Mouse (Mus musculus): ENCODE results near the gene Irx6. TPM values are rescaled to one million over a fixed set of nuclear protein-coding genes. Genes with fewer than 3 reads are reported as not detected.

Gene Irx6
- not detected for total RNA-seq (2021)

GRCm38 (mm10) chr8:92674244-92675128 lies at the start of gene Irx6:
Gene Irx6, plus strand, starts transcription at chr8:92674288.
- intact Hi-C loops (cut with DNase I), result no loop called here
- DNase-seq (ENCODE audit: low spot score), result no peak

DNA sequence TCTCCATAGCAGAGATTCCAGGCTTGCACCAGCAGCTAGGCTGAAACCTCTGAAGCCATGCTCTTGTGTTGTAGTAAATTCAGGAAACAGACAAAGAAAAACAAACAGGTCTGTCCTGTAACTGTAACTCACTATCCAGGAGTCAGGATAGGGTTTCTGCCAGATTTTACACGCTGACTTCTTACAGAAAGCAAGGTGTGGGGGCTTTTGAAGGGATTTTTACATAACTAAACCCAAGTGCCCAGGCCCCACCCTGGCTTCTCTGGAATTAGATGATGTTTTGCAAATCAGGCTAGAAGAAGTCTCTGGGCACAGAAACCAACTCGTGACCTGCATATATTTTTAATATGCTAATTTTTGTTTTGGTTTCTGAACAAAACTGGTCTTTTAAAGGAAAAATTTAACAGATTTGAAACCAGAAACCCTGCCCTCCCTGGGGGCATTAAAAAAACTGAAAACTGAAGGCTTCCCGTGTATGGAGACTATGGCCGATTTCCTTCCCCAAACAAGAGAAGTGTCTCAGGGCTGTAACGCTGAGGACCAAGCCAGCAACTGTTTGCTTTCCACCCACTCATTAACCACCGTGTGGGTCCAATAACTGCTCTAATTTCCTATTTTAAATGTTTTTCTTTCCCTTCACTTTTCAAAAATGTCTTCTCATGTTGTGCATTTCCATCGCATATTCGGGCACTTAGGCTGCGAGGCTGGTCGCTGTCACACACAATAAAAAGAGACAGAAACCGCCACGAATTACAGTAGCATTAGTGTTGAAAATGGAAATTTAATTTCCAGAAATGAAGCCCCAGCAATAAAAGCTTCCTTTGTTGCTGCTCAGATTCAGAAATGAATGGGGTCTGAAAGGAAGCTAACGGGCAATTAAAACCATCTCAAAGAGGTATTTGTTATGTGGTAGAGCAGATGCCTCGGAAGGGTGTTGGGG lies 45.1 kb upstream of the Irx6 start:
- DNase-seq (ENCODE audit: low spot score), result no peak
- intact Hi-C loops (cut with DNase I), result no loop called here

- no peak for DNase-seq (ENCODE audit: low spot score)
- intact Hi-C loops (cut with DNase I), result no loop called here
Observed at GRCm38 (mm10) chr8:92633199-92633598, 40.9 kb upstream of the Irx6 start.

DNA sequence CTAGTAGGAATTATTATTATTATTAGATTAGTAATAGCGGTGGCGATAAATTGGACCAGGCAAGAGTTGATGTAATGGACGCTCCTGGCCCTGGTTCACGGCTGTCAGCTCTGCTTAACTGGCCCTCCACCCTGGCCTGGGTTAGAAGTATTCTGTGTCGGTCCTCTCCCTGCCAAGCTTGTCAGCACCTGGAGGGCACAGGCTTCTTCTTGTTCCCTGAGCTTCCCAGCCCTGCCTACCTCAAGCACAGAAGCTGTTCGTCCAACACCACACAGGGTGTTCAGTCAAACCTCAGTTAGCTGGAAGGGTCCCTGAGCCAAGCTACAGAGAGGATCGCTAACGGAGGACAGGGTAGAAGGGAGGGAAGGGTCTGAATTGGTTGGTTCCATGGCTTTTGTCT lies 33.3 kb upstream of the Irx6 start:
- intact Hi-C loops (cut with DNase I), result no loop called here

DNA sequence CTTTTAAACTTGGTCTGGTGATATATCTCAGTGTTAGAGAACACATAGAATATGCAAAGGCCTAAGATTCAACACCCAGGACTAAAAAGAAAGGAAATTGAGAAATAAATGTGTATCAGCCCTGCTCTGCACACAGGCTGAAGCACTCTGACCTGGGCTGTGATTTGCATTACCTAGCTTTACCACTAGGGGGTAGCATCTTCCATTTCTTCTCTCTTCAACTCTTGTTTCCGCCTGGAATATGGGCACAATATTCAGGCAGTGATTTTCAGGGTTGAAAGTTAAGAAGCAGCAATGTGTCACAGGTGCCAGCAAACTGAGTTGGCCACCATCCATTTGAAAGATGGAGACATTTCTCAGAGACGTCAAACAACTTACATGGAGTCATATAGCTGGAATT lies 27.5 kb upstream of the Irx6 start:
- intact Hi-C loops (cut with DNase I), result loop anchor here (1.0 kb wide), 1 partner anchor 76 kb away; no protein-coding TSS in a partner anchor
- no peak for DNase-seq (ENCODE audit: low spot score)

More for the DNA sequence above, 33.3 kb upstream of the Irx6 start:
- no peak for DNase-seq (ENCODE audit: low spot score)

- DNase-seq (ENCODE audit: low spot score), result no peak
- intact Hi-C loops (cut with DNase I), result no loop called here
Observed at GRCm38 (mm10) chr8:92664207-92664606, 9.9 kb upstream of the Irx6 start.

DNA sequence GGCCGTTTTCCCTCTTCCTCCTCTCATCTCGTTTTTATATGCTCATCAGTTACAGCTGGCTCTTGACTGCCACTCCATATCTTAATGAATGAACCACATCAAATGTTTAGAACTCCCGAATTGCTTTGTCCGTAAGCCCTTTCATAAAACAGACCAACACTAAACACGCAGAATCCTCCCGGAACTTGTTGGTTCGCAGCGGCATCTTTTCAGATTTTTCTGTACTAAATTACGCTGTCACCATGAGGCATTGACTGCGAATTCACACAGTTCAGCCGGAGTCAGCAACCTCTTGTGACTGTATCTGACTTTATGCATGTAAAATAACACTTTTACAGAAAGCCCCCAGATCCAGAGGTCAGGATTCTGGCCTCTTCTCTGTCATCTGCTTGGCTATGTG lies 3.9 kb upstream of the Irx6 start:
- intact Hi-C loops (cut with DNase I), result no loop called here
- DNase-seq (ENCODE audit: low spot score), result no peak

GRCm38 (mm10) chr8:92670656-92671195 lies 3.4 kb upstream of the Irx6 start:
- intact Hi-C loops (cut with DNase I), result no loop called here
- DNase-seq (ENCODE audit: low spot score), result no peak

DNA sequence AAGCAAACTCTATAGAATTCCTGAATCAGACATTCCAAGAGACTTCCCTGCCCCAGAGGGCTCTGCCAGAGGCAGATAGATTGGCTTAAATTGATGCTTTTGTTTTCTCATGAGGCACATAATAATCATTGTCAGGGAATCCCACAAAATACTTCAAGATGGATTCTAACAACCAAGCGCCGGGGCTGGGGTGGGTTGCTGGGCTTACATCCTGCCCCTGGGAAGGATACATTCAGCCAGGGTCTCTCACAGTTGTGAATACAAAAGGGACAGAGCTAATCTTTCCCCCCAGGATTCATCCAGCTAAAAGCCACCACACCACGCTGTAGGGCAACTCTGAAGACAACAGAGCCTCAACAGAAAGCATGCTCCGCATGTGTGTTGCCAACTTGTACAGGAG lies 2.2 kb upstream of the Irx6 start:
- DNase-seq (ENCODE audit: low spot score), result no peak
- intact Hi-C loops (cut with DNase I), result no loop called here

DNA sequence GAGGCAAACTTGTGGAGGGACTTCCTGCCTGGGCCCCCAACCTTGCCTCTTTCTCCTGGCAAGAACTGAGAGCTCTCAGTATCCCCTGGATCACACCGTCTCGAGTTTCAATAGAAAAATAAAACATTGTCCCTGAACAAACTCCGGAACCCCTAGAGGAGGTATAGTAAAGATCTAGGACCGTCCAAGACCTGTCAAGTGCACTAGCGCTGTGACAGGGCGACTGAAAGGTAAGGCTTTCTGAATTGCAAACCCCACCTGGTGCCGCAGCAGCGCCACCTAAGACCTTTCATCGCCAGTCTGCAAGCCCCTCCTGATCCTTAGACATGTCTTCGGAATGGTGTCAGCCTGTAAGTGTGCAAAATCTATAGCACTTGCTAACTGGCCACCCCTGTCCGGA lies 987 bp upstream of the Irx6 start:
- intact Hi-C loops (cut with DNase I), result no loop called here
- no peak for DNase-seq (ENCODE audit: low spot score)

- peak; percentile 10 for DNase-seq (ENCODE audit: low spot score)
- intact Hi-C loops (cut with DNase I), result no loop called here
Observed at GRCm38 (mm10) chr8:92673555-92674243, 389 bp upstream of the Irx6 start.

DNA sequence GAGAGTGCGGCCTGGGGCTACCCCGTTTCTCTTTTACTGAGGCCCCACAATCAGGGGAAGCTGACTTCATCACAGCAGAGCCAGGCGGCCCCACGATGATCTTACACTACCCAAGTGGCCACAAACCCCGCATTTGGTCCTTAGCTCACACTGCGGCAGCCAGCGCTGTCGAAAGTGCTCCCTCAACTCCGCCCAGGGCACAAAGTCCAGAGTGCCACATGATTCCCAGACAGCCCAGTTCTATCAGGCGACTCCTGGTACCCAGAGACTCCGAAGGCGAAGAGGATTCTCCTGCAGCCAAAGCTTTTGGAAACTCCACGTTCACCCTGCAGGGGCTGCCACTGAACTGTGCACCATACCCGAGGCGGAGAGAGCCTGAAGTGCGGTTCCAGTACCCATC lies 4.3 kb downstream of the Irx6 start:
- intact Hi-C loops (cut with DNase I), result no loop called here
- DNase-seq (ENCODE audit: low spot score), result no peak

GRCm38 (mm10) chr8:92697361-92697760 lies 23.3 kb downstream of the Irx6 start:
- no peak for DNase-seq (ENCODE audit: low spot score)
- intact Hi-C loops (cut with DNase I), result no loop called here

GRCm38 (mm10) chr8:92698411-92698810 lies 24.3 kb downstream of the Irx6 start:
- intact Hi-C loops (cut with DNase I), result no loop called here
- DNase-seq (ENCODE audit: low spot score), result no peak

DNA sequence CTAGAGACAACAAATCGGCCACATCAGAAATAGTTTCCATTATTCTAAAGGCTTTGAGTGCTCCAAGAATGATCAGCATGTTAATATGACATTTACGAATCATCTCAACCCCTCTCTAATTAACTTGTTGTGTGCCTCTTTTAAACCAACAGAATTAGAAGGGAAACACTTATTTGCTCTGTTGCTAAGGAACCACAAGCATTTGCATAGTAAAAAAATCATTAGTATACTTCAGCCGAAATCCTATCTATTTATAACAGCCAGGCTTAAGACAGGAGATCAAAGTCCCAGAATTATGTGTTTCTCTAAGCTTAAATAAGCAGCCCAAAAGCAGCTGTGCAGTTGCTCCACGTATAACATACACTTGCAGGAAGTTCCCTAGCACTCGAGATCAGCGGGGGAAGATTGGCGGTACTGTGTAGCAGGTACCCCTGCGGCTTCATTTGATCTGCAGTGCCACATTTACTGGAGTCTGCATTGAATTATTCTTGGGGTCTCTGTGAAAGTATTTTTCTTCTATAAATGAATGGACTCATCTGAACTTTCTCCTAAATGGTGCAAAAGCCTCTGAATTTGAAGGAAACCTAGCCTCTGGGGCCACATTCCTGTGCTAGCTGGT lies 25.9 kb downstream of the Irx6 start:
- no peak for DNase-seq (ENCODE audit: low spot score)
- intact Hi-C loops (cut with DNase I), result no loop called here

DNA sequence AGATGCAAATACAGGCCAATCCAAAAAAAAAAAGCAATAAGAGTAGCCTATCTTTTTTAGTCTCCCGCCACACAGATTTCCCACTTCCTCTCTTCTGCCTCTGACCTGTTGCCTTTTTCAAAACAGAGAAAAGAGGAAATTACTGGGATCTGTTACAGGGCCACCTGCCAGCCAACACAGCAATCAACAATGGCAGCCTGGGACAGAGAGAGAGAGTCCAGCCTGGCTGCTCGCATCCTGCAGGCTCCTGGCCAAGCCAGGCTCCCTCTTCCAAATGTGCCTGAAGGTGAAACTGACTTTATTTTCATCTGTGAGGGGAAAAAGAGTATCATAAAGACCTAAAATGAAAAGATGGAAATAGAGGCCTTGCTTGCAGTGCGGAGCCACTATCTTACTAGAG lies 29.3 kb downstream of the Irx6 start:
- DNase-seq (ENCODE audit: low spot score), result no peak
- intact Hi-C loops (cut with DNase I), result no loop called here

- DNase-seq (ENCODE audit: low spot score), result no peak
- intact Hi-C loops (cut with DNase I), result no loop called here
Observed at GRCm38 (mm10) chr8:92706311-92706710, 32.2 kb downstream of the Irx6 start.

DNA sequence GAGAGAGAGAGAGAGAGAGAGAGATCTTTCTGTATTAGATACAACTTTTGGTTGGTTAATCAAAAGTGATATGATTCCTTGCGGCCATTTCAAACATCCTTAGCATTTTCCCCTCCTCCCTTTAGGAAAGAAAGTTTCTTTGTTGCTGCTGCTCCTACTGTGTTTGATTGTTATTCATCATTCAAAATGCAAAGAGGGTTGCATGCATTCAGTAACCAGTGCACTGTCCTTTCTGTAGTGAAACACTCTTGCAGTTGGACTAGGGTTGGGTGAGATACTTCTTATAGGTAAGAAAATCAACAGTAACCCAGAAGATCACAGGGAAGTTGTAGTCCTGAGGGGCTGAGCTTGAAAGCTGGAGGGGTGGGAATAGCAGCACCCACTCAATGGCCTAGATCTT lies 39.2 kb downstream of the Irx6 start:
- no peak for DNase-seq (ENCODE audit: low spot score)
- intact Hi-C loops (cut with DNase I), result loop anchor here (10.0 kb wide), 1 partner anchor 1518 kb away; the partner anchor contains the start of gene Aktip

DNA sequence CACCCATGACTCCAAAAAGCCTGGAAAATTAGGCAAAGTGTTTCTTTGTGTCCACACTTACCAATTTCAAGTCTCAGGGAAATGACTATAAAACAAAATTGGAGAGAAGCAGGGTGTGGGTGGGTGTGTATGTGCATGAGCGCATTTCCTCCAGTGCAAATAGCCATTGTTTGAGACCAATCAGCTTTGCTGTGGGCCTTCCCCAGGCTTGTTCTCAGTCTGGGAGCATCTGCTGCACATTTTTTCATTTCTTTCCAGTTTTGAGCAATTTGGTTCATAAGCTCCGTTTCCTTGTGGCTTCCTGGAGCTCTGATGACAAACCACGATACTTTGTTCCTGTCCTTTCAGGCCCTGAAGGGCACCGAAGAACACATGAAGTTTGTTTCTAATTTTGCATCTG lies 43.3 kb downstream of the Irx6 start:
- DNase-seq (ENCODE audit: low spot score), result no peak
- intact Hi-C loops (cut with DNase I), result loop anchor here (10.0 kb wide), 1 partner anchor 1523 kb away; the partner anchor contains the start of gene Aktip
